Mouse (Mus musculus) G1E (cell line): ENCODE measurements at regions not wholly inside any gene's neighbourhood (a gene's known extent, or its start where the extent isn't known, plus 50 kb on each side); places are given as distances from the start of the nearest gene placed in this dataset.

Experiments used
- ATAC-seq: 2 replicates; pipeline ENCODE4 v1.8.0; 2016; ENCODE audit warnings: mild to moderate bottlenecking; ENCODE audit not compliant: insufficient number of reproducible peaks, poor library complexity, low FRiP score, severe bottlenecking; ENCODE audit errors: extremely low read depth
- DNase-seq: peaks from one replicate; pipeline ENCODE4 v3.0.0; 2012; ENCODE audit warnings: low spot score
- H3K27me3 ChIP-seq: 2 replicates; pipeline ENCODE4 v1.6.1; 2012; ENCODE audit warnings: mild to moderate bottlenecking, low read length, inconsistent platforms; ENCODE audit not compliant: insufficient read depth
- H3K36me3 ChIP-seq: replicated peaks from 2 replicates; pipeline ENCODE3; 2012; ENCODE audit warnings: mild to moderate bottlenecking, inconsistent platforms
- H3K4me1 ChIP-seq: 2 replicates; pipeline ENCODE4 v1.6.1; 2012; ENCODE audit warnings: low read depth, low read length, inconsistent platforms, mixed read lengths; ENCODE audit not compliant: insufficient read depth
- H3K4me3 ChIP-seq: 2 replicates; pipeline ENCODE4 v1.5.1; 2012; ENCODE audit warnings: low read depth, mild to moderate bottlenecking, inconsistent platforms, low read length, moderate library complexity, mixed read lengths
- H3K9me3 ChIP-seq: replicated peaks from 2 replicates; pipeline ENCODE4 v1.6.1; 2012; ENCODE audit warnings: inconsistent platforms
- CTCF ChIP-seq: IDR thresholded peaks from 2 replicates; pipeline ENCODE4 v1.5.1; 2012; ENCODE audit warnings: low read depth, low read length, inconsistent platforms, mixed read lengths
- GATA1 ChIP-seq: IDR thresholded peaks from 2 replicates; pipeline ENCODE4 v1.6.1; 2012; ENCODE audit warnings: borderline replicate concordance, low read length, inconsistent platforms, mixed read lengths
- GATA2 ChIP-seq: IDR thresholded peaks from 2 replicates; pipeline ENCODE4 v1.6.1; 2012; ENCODE audit warnings: low read depth, low read length, inconsistent platforms, borderline replicate concordance
- POLR2AphosphoS5 ChIP-seq: IDR thresholded peaks from 2 replicates; pipeline ENCODE4 v1.6.1; 2012; ENCODE audit warnings: low read depth, low read length, inconsistent platforms; ENCODE audit not compliant: insufficient replicate concordance
- TAL1 ChIP-seq: conservative IDR thresholded peaks from 2 replicates; pipeline ENCODE4 v1.6.1; 2012; ENCODE audit warnings: low read depth, low read length, inconsistent platforms, mixed read lengths

DNA sequence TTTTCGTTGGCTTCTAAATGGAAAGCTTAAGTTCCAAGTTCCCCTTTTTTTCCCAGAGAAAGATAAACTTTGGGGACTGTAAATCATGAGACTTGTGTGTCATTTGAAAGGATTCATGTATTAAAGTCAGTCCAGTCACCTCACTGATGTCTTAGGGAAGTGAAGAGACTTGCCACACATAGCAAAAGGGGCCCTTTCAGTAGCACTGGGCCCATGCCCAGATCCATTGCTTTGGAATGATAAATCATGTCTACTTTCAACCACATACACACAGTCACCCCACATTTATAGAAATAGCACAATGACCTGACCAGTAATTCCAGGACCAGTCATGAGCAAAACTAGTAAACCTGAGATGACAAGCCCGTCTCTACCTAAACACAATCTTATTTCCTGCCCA, 133.2 kb upstream of the Clint1 start:
- Histone ChIP-seq H3K9me3 (no peaks in the 10 kb centered on the region), H3K4me3 (no peak overlapping the region), H3K36me3 (no peaks in the 10 kb centered on the region), H3K4me1 (no peaks in the 10 kb centered on the region), H3K27me3 (peaks cover 7% of the 10 kb centered on the region; the same call in 1 of the 2 replicates)
- ATAC-seq = no peak
- no peak for TF ChIP-seq TAL1
- TF ChIP-seq GATA1 = no peak
- no peak for TF ChIP-seq POLR2AphosphoS5
- no peak for TF ChIP-seq GATA2
- TF ChIP-seq CTCF = no peak
- DNase-seq = no peak

DNA sequence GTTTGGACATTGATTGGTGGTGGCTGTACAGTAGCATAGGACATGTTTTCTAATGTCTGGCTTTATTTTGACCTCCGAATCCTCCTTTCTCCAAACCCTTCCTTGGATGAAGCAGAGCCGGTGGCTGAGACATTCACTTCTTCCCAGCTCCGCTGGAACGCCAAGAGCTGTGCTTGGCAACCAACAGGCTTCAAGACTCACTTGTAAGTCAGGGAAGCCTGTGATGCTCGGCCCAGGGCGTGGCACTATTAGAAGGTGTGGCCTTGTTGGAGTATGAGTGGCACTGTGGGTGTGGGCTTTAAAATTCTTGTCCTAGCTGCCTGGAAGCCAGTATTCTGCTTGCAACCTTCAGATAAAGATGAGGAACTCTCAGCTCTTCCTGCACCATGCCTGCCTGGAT, 132.0 kb upstream of the Clint1 start:
- H3K9me3 ChIP-seq = no peaks in the 10 kb centered on the region
- no peak for DNase-seq
- no peaks in the 10 kb centered on the region for H3K36me3 ChIP-seq
- no peak for ATAC-seq
- H3K27me3 ChIP-seq = peaks cover 7% of the 10 kb centered on the region; the same call in 1 of the 2 replicates
- no peaks in the 10 kb centered on the region for H3K4me1 ChIP-seq
- H3K4me3 ChIP-seq = no peak overlapping the region
- no peak for TF ChIP-seq GATA1
- TF ChIP-seq CTCF = no peak
- TF ChIP-seq TAL1 = no peak
- no peak for TF ChIP-seq POLR2AphosphoS5

DNA sequence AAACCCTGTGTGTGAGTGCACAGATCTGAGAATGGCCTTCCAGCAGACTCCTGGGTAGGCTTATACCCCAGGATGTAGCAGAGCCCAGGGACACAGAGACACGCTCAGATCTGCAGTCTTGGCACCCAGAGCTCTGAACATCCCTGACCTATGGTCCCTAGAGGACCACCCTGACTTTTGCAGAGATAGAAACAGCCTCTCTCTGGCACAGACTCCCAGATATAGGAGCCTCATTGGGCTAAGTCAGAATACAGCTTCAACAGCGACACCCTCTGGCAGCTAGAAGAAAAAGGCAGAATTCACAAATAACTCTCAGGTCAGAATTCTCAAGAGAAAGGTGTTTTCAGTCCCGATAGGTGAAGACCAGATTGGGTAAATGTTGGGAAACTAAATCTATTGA, 115.3 kb upstream of the Clint1 start:
- no peaks in the 10 kb centered on the region for H3K9me3 ChIP-seq
- no peak for DNase-seq
- no peak for ATAC-seq
- H3K36me3 ChIP-seq = no peaks in the 10 kb centered on the region
- H3K4me1 ChIP-seq = no peaks in the 10 kb centered on the region
- no peak overlapping the region for H3K4me3 ChIP-seq
- peaks cover 7% of the 10 kb centered on the region for H3K27me3 ChIP-seq
- TF ChIP-seq TAL1 (no peak), POLR2AphosphoS5 (no peak), GATA1 (no peak), GATA2 (no peak), CTCF (no peak)

DNA sequence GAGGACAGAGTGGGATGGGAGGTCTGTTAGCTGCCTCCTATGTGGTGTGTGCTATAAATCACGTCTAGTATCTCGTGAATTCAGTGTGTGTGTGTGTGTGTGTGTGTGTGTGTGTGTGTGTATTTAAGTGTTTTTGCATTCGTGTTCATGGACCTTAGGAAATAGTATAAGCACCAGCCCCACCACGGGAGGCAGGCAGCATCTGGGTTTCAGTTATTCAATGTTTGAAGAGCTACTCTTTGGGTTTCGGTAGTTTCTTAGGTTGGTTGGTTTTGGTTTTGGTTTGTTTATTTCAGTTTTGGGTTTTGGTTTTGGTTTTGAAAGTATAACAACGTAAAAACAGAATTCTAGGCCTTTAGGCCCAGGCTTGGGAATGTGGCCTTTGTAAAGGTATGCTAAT, 113.5 kb upstream of the Clint1 start:
- Histone ChIP-seq H3K4me3 (no peak overlapping the region), H3K27me3 (peaks cover 10% of the 10 kb centered on the region), H3K9me3 (no peaks in the 10 kb centered on the region), H3K4me1 (no peaks in the 10 kb centered on the region), H3K36me3 (no peaks in the 10 kb centered on the region)
- ATAC-seq (no peak), DNase-seq (no peak)
- TF ChIP-seq TAL1 (no peak), GATA2 (no peak), GATA1 (no peak), POLR2AphosphoS5 (no peak), CTCF (no peak)

DNA sequence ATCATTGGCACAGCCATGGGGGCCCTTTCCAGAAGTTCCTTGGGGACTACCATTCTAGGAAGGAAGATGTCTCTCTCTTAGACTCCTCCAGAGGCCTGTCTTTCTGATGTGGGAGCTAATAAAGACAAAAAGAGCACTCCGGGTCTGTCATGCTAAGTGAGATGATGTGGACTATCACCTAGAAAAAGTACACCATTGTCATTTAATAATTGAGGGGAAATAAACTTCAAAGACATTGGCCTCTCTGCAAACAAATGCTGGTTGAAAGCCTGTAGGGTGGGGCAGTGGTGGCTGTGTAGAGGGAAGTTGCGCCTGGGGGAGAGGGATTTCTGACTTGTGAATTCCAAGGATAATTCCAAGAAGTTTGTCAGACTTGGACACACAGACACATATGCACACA, 105.9 kb upstream of the Clint1 start:
- TF ChIP-seq GATA2 = no peak
- no peak for TF ChIP-seq GATA1
- no peak for TF ChIP-seq CTCF
- no peak for TF ChIP-seq TAL1
- TF ChIP-seq POLR2AphosphoS5 = no peak
- Histone ChIP-seq H3K9me3 (no peaks in the 10 kb centered on the region), H3K4me1 (no peaks in the 10 kb centered on the region), H3K4me3 (no peak overlapping the region), H3K27me3 (peaks cover 21% of the 10 kb centered on the region), H3K36me3 (no peaks in the 10 kb centered on the region)
- DNase-seq (no peak), ATAC-seq (no peak)

DNA sequence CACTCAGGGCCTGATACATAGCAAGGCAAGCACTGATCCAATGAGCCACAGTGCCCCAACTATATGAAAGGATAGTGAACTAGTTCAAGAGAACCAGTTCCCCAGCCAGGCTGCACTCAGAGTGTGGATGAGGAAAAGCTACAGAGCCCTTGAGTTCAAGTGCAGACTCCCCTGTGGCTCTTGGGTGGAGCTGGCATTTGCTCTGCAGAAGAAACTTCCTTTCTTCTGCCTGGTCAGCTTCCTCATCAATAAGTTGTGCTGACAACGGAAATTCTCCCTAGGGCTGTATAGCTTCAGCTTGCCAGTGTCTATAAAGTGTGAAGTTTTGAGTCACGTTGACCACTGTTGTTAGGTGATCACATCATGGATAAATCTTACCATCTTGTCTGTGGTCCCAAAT, 101.6 kb upstream of the Clint1 start:
- H3K9me3 ChIP-seq = no peaks in the 10 kb centered on the region

DNA sequence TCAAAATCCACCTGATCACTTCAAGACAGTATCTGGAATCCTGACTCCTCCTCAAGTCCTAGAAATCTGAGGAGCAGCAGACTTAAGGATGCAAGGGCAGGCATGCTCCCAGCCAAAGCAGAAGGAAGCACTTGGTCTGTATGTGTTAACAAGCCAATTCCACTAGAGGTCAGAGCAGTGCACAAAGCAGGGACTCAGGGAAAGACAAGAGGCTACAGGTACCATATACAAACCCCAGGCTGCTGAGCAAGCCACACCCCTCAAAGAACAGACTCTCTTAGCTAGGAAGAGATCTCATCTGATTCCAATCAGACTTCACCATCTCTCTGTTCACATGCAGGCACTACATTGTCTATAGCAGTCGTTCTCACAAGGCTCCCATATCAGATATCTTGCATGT, 99.6 kb upstream of the Clint1 start:
- TF ChIP-seq GATA1 (no peak), POLR2AphosphoS5 (no peak), CTCF (no peak), GATA2 (no peak), TAL1 (no peak)
- Histone ChIP-seq H3K36me3 (no peaks in the 10 kb centered on the region), H3K4me3 (no peak overlapping the region), H3K4me1 (peaks cover 12% of the 10 kb centered on the region), H3K27me3 (peaks cover 14% of the 10 kb centered on the region), H3K9me3 (no peaks in the 10 kb centered on the region)
- peak; percentile 49; the same call in 1 of the 2 replicates for ATAC-seq
- peak; percentile 19 for DNase-seq

More for the DNA sequence above, 101.6 kb upstream of the Clint1 start:
- DNase-seq = no peak
- no peaks in the 10 kb centered on the region for H3K36me3 ChIP-seq
- H3K4me1 ChIP-seq = peaks cover 12% of the 10 kb centered on the region
- TF ChIP-seq POLR2AphosphoS5 (no peak), TAL1 (no peak), GATA2 (no peak), GATA1 (no peak), CTCF (no peak)
- no peak for ATAC-seq
- peaks cover 14% of the 10 kb centered on the region for H3K27me3 ChIP-seq
- no peak overlapping the region for H3K4me3 ChIP-seq
